Mouse (Mus musculus) lung, postnatal 0 days (tissue): Measurements from ENCODE around the gene Tex12.

ENCODE experiments used
- CTCF ChIP-seq: IDR thresholded peaks from 2 replicates; pipeline ENCODE4 v1.5.1; 2016; ENCODE audit warnings: antibody characterized with exemption, mild to moderate bottlenecking
- EP300 ChIP-seq: IDR thresholded peaks from 2 replicates; pipeline ENCODE4 v1.6.1; 2016; ENCODE audit warnings: antibody characterized with exemption, mild to moderate bottlenecking, control low read depth

DNA sequence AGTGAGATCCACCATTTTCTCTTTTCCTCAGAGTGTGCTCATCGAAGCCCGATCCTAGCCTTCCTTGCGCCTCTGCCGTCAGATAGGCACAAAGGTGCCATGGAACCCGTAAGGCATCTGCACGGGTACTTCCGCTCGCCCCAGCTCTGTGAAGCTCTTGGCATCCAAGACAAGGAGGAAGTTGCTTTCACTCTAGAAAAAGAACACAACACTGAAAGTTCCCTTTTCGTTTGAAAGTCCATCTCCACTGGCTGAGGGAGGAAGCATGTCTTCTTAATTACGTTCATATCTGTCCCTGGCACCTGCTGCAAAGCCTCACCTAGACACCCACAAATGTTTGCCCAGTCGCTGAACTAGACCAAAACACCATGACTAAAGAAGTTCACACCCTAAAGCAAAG lies 27.8 kb downstream of the Tex12 start:
- TF ChIP-seq CTCF (no peak), EP300 (no peak)
